In genomic region chr5:118477131-118478119, GRCm38 (mm10) we compare ENCODE assay signal across 8 mouse cellular contexts.
DNase-seq lines count a peak whose midpoint lies in the region; ATAC-seq and TF ChIP-seq lines count a peak whose summit lies in the region.

No protein-coding gene starts in this region.

- 0 out of 2 replicates have a peak, but pooled peaks cover 4% of the 10 kb centered on the region for H3K4me1 ChIP-seq in neural tube, embryonic 11.5 days (ENCODE audit: control insufficient read depth, insufficient read depth, low read length)
- peaks cover 38% of the 10 kb centered on the region for H3K4me1 ChIP-seq in heart, embryonic 12.5 days (replicated peaks)
- peaks cover 55 to 56% of the 10 kb centered on the region in 2 experiments for H3K4me1 ChIP-seq in liver, embryonic 14.5 days (replicated peaks; ENCODE audit: control insufficient read depth in 2 of 2, insufficient read depth in 2 of 2, low read length in 1 of 2)

- peak overlapping the region; percentile 46 for H3K4me2 ChIP-seq in neural tube, embryonic 11.5 days (ENCODE audit: low read depth)
- peak overlapping the region; percentile 75 for H3K4me2 ChIP-seq in heart, embryonic 12.5 days
- H3K4me2 ChIP-seq in liver, embryonic 14.5 days (ENCODE audit: low read depth) = peak overlapping the region; percentile 77

- no peaks in the 10 kb centered on the region for H3K36me3 ChIP-seq in neural tube, embryonic 11.5 days (ENCODE audit: control insufficient read depth, insufficient read depth, low read length)
- H3K36me3 ChIP-seq in heart, embryonic 12.5 days = no peaks in the 10 kb centered on the region
- no peaks in the 10 kb centered on the region for H3K36me3 ChIP-seq in liver, embryonic 14.5 days (replicated peaks; ENCODE audit: control insufficient read depth, insufficient read depth, low read depth)

- no peak overlapping the region for H3K4me3 ChIP-seq in neural tube, embryonic 11.5 days (ENCODE audit: low read depth, low read length)
- peak overlapping the region; percentile 43 for H3K4me3 ChIP-seq in heart, embryonic 12.5 days
- peak overlapping the region in 1 of 2 experiments; percentile 47; a peak in 2 of 4 replicates for H3K4me3 ChIP-seq in liver, embryonic 14.5 days (ENCODE audit: insufficient read depth in 1 of 2, low read depth in 2 of 2, low read length in 2 of 2)

- TF ChIP-seq EP300 in liver, embryonic 14.5 days (IDR thresholded peaks at IDR 0.05; ENCODE audit: low read depth) = no peak

- intact Hi-C loops in left cerebral cortex, postnatal 14 days (cut with DNase I) = no loop called here

- TF ChIP-seq CTCF in liver, embryonic 14.5 days (IDR thresholded peaks at IDR 0.05; ENCODE audit: low read depth) = no peak

- ATAC-seq in neural tube, embryonic 11.5 days (ENCODE audit: insufficient read depth, low FRiP score, low TSS enrichment) = peak; percentile 45; the same call in 1 of the 2 replicates
- ATAC-seq in heart, embryonic 12.5 days (ENCODE audit: insufficient number of reproducible peaks, low FRiP score) = no peak
- ATAC-seq in liver, embryonic 14.5 days (ENCODE audit: insufficient read depth) = no peak

- 61% methylated on average over 19 of the region's 19 CpGs for WGBS in neural tube, embryonic 11.5 days
- 45% methylated on average over 19 of the region's 19 CpGs for WGBS in heart, embryonic 12.5 days
- WGBS in liver, embryonic 14.5 days (ENCODE audit: insufficient replicate concordance) = 36% methylated on average over 19 of the region's 19 CpGs

- H3K9ac ChIP-seq in neural tube, embryonic 11.5 days (ENCODE audit: low read length) = no peak overlapping the region
- H3K9ac ChIP-seq in heart, embryonic 12.5 days = peak overlapping the region; percentile 68; the same call in 1 of the 2 replicates
- H3K9ac ChIP-seq in liver, embryonic 14.5 days (replicated peaks) = peak overlapping the region; percentile 67

- H3K9me3 ChIP-seq in neural tube, embryonic 11.5 days (ENCODE audit: control insufficient read depth, low read length) = no peaks in the 10 kb centered on the region
- H3K9me3 ChIP-seq in heart, embryonic 12.5 days (replicated peaks) = no peaks in the 10 kb centered on the region
- no peaks in the 10 kb centered on the region for H3K9me3 ChIP-seq in liver, embryonic 14.5 days (ENCODE audit: control insufficient read depth, low read length)

- no peak for DNase-seq in neural tube, embryonic 11.5 days (ENCODE audit: low spot score)
- no peak for DNase-seq in neural tube, embryonic 10.5 days (ENCODE audit: extremely low spot score, low spot score)
- DNase-seq in liver, embryonic 14.5 days (ENCODE audit: low read depth in 3 of 3, low spot score in 3 of 3) = no peak
- DNase-seq in thymus, postnatal 25 days = peak; percentile 61
- DNase-seq in layer of hippocampus, adult 9-10 months (ENCODE audit: low spot score) = no peak
- no peak for DNase-seq in left cerebral cortex, postnatal 14 days (ENCODE audit: low spot score in 2 of 2)
- DNase-seq in urinary bladder, postnatal 4 days (ENCODE audit: low spot score in 2 of 2) = no peak

- H3K27me3 ChIP-seq in neural tube, embryonic 11.5 days (ENCODE audit: control insufficient read depth, insufficient read depth, low read length) = no peaks in the 10 kb centered on the region
- no peaks in the 10 kb centered on the region for H3K27me3 ChIP-seq in heart, embryonic 12.5 days (replicated peaks)
- no peaks in the 10 kb centered on the region for H3K27me3 ChIP-seq in liver, embryonic 14.5 days (ENCODE audit: control insufficient read depth, insufficient read depth, low read length)

- H3K27ac ChIP-seq in neural tube, embryonic 11.5 days (ENCODE audit: low read depth, low read length) = no peak overlapping the region
- H3K27ac ChIP-seq in heart, embryonic 12.5 days (ENCODE audit: poor library complexity, severe bottlenecking) = peak overlapping the region; percentile 40
- H3K27ac ChIP-seq in liver, embryonic 14.5 days = peak overlapping the region; percentile 99
